Mouse (Mus musculus): Measurements from ENCODE around the gene Car12. TPM values are rescaled to one million over a fixed set of nuclear protein-coding genes. Genes with fewer than 3 reads are reported as not detected.

The Car12 gene
- polyA plus RNA-seq (2012; rRNA removed), result 20.7 and 49.6 TPM in 2 replicates

GRCm38 (mm10) chr9:66713135-66714021 lies at the start of gene Car12:
TSS of gene Car12 (plus strand) at chr9:66713686.

GRCm38 (mm10) chr9:66795464-66796324 lies 82.2 kb downstream of the Car12 start, which contains the start of gene Aph1b:
TSS of gene Aph1b (minus strand) at chr9:66795490.

GRCm38 (mm10) chr9:66796739-66797138 lies 83.3 kb downstream of the Car12 start, which contains the start of gene Gm10647:
TSS of gene Gm10647 (plus strand) at chr9:66797039.

Other genes with a start within 250 kb of the Car12 start
- 31.4 and 49.4 TPM in 2 replicates for gene Fbxl22, start 199.1 kb upstream of the Car12 start, polyA plus RNA-seq (2012; rRNA removed)
- 22.7 and 23.8 TPM in 2 replicates for gene Usp3, start 120.5 kb upstream of the Car12 start, polyA plus RNA-seq (2012; rRNA removed)
- gene Aph1b, start 81.8 kb downstream of the Car12 start, polyA plus RNA-seq (2012; rRNA removed), result 2.6 and 4.7 TPM in 2 replicates
- 0.07 and 0.10 TPM in 2 replicates for gene Gm10647, start 83.4 kb downstream of the Car12 start, polyA plus RNA-seq (2012; rRNA removed)
- 0.44 and 0.62 TPM in 2 replicates for gene Aph1c, start 121.0 kb downstream of the Car12 start, polyA plus RNA-seq (2012; rRNA removed)
- gene Rab8b, start 206.0 kb downstream of the Car12 start, polyA plus RNA-seq (2012; rRNA removed), result 3.1 TPM in 2 replicates
- 34.7 and 35.2 TPM in 2 replicates for gene Rps27l, start 232.4 kb downstream of the Car12 start, polyA plus RNA-seq (2012; rRNA removed)